Mouse (Mus musculus): ENCODE data around the gene Mrpl39. TPM values are rescaled to one million over a fixed set of nuclear protein-coding genes. Genes with fewer than 3 reads are reported as not detected.

Mrpl39 gene
- total RNA-seq, 1 experiment from 2014 or later, result 56.5 TPM

- peak; percentile 37 for ATAC-seq (replicated peaks; ENCODE audit: low read depth, poor library complexity, severe bottlenecking)
Measured at GRCm38 (mm10) chr16:84703129-84703768, 32.3 kb downstream of the Mrpl39 start.

- ATAC-seq (replicated peaks; ENCODE audit: low read depth, poor library complexity, severe bottlenecking), result peak; percentile 49
Measured at GRCm38 (mm10) chr16:84702230-84703128, 33.1 kb downstream of the Mrpl39 start.

GRCm38 (mm10) chr16:84701041-84701440 lies 34.5 kb downstream of the Mrpl39 start:
- no peak for ATAC-seq (replicated peaks; ENCODE audit: low read depth, poor library complexity, severe bottlenecking)

- peak; percentile 91 for ATAC-seq (replicated peaks; ENCODE audit: low read depth, poor library complexity, severe bottlenecking)
Measured at GRCm38 (mm10) chr16:84698708-84699107, 36.8 kb downstream of the Mrpl39 start.

GRCm38 (mm10) chr16:84696178-84696577 lies 39.4 kb downstream of the Mrpl39 start:
- ATAC-seq (replicated peaks; ENCODE audit: low read depth, poor library complexity, severe bottlenecking), result no peak

- ATAC-seq (replicated peaks; ENCODE audit: low read depth, poor library complexity, severe bottlenecking), result no peak
Measured at GRCm38 (mm10) chr16:84681991-84682390, 53.6 kb downstream of the Mrpl39 start.

- no peak for ATAC-seq (replicated peaks; ENCODE audit: low read depth, poor library complexity, severe bottlenecking)
Measured at GRCm38 (mm10) chr16:84680760-84681159, 54.8 kb downstream of the Mrpl39 start.

GRCm38 (mm10) chr16:84677292-84677691 lies 58.2 kb downstream of the Mrpl39 start:
- ATAC-seq (replicated peaks; ENCODE audit: low read depth, poor library complexity, severe bottlenecking), result no peak

Other genes with a start within 250 kb of the Mrpl39 start
- not detected in 2 replicates for gene A730009L09Rik, start 220.6 kb downstream of the Mrpl39 start, total RNA-seq (2017)
- gene Jam2, start 38.4 kb upstream of the Mrpl39 start, total RNA-seq (2017), result 0.37 TPM in 1 of 2 replicates, not detected in the other
- gene Gabpa, start 99.2 kb upstream of the Mrpl39 start, total RNA-seq (2017), result 75.3 and 86.6 TPM in 2 replicates
- 290 and 371 TPM in 2 replicates for gene Atp5j, start 99.9 kb upstream of the Mrpl39 start, total RNA-seq (2017)